8 mouse cellular contexts compared by ENCODE assay signal in the genomic region with DNA sequence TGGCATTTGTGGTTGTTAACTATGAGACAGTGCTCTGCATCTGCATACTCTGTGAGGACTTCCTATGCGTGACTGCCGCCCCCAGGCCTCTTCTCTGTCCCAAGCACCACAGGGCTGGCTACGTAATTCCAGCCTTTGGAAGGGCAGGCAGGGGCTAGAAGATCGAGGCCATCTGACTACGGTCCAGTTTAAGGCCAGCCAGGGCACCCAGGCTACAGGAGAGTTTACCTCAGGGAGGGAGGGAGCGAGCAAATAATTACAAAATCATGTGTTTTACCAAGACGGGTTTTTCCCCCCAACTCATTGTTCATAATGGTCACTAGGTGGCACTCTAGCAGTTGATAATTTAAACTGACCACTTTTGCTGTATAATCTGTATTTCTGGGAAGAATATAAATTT. TPM values are rescaled to one million over a fixed set of nuclear protein-coding genes. Genes with fewer than 3 reads are reported as not detected.
A peak's percentile ranks its signal among the peaks of the same experiment; 100 is the strongest.
DNase-seq lines count a peak whose midpoint lies in the region; ATAC-seq and TF ChIP-seq lines count a peak whose summit lies in the region.

No protein-coding gene starts in this region.

- TF ChIP-seq CTCF in lung, adult 2 months (IDR thresholded peaks at IDR 0.05; ENCODE audit: insufficient read depth, low read length), result no peak
- peak; percentile 16; the same call in 1 of the 2 replicates for TF ChIP-seq CTCF in kidney, adult 2 months (conservative IDR thresholded peaks at IDR 0.05; ENCODE audit: insufficient read depth, insufficient read length, low read depth, low read length)

- no peak overlapping the region for H3K27ac ChIP-seq in kidney, adult 2 months (ENCODE audit: insufficient read depth, low read depth, low read length)
- H3K27ac ChIP-seq in heart, embryonic 10.5 days, result no peak overlapping the region

- WGBS in lung, adult 2 months, result 64% methylated on average over 7 of the region's 7 CpGs
- 45% methylated on average over 7 of the region's 7 CpGs for WGBS in kidney, adult 2 months
- WGBS in heart, embryonic 10.5 days, result 73% methylated on average over 7 of the region's 7 CpGs

- H3K9me3 ChIP-seq in heart, embryonic 10.5 days, result no peaks in the 10 kb centered on the region

- H3K4me1 ChIP-seq in lung, adult 2 months (ENCODE audit: control insufficient read depth, insufficient read depth, low read length), result no peaks in the 10 kb centered on the region
- no peaks in the 10 kb centered on the region for H3K4me1 ChIP-seq in kidney, adult 2 months (ENCODE audit: control insufficient read depth, insufficient read depth, low read length)
- no peaks in the 10 kb centered on the region for H3K4me1 ChIP-seq in heart, embryonic 10.5 days

- H3K27me3 ChIP-seq in kidney, adult 2 months (replicated peaks; ENCODE audit: control insufficient read depth, insufficient read depth, low read length), result no peaks in the 10 kb centered on the region
- H3K27me3 ChIP-seq in heart, embryonic 10.5 days (ENCODE audit: insufficient read depth, poor library complexity, severe bottlenecking), result no peaks in the 10 kb centered on the region

- DNase-seq in CD4-positive, CD25-positive, alpha-beta regulatory T cell, adult 2 months (ENCODE audit: low read depth, low spot score), result peak; percentile 34
- peak; percentile 9 for DNase-seq in lung, adult 2 months
- DNase-seq in lung, postnatal 25 days (ENCODE audit: low spot score), result no peak
- DNase-seq in kidney, adult 2 months, result peak; percentile 37
- peak; percentile 31 for DNase-seq in naive thymus-derived CD4-positive, alpha-beta T cell, adult 2 months (ENCODE audit: low read depth)
- no peak for DNase-seq in heart, embryonic 10.5 days (ENCODE audit: low spot score)
- DNase-seq in thymus, postnatal 0 days (ENCODE audit: low spot score), result no peak

- no peak for ATAC-seq in CD4-positive, CD25-positive, alpha-beta regulatory T cell, adult 4 months

- H3K4me3 ChIP-seq in lung, adult 2 months (replicated peaks; ENCODE audit: extremely low read depth, low read depth, low read length), result no peak overlapping the region
- no peak overlapping the region for H3K4me3 ChIP-seq in kidney, adult 2 months (ENCODE audit: insufficient read depth, low read depth, low read length)
- no peak overlapping the region for H3K4me3 ChIP-seq in heart, embryonic 10.5 days

- TF ChIP-seq POLR2A in lung, adult 2 months (IDR thresholded peaks at IDR 0.05; ENCODE audit: borderline replicate concordance, extremely low read depth, low read depth, low read length), result no peak
- no peak for TF ChIP-seq POLR2A in kidney, adult 2 months (IDR thresholded peaks at IDR 0.05; ENCODE audit: low read depth, low read length)

- H3K36me3 ChIP-seq in kidney, adult 2 months (ENCODE audit: control insufficient read depth, insufficient read depth, low read length), result peaks cover 4% of the 10 kb centered on the region
- H3K36me3 ChIP-seq in heart, embryonic 10.5 days, result peaks cover 57% of the 10 kb centered on the region

RNA-seq across cellular contexts. Expression of gene Lix1, which starts 9.6 kb away (rescaled TPM):
- under 1 TPM; 0.30 to 0.32 TPM for polyA plus RNA-seq in CD4-positive, CD25-positive, alpha-beta regulatory T cell, adult 4 months (2017; shearing (Covaris generic))
- 0.34 and 0.38 TPM in 2 replicates for polyA plus RNA-seq in lung, adult 2 months (2012; rRNA removed)
- 0.94 and 1.0 TPM in 2 replicates for polyA plus RNA-seq in kidney, adult 2 months (2012; rRNA removed)
- polyA plus RNA-seq in heart, embryonic 10.5 days (2016; fragmentation: Nextera tagmentation; extraction: Ambion mirVana), result 9.7 and 31.2 TPM in 2 replicates
- polyA plus RNA-seq in thymus, postnatal 0 days (2015; fragmentation: Nextera tagmentation; extraction: Ambion mirVana), result 0.24 and 0.36 TPM in 2 replicates

RNA-seq across cellular contexts. Expression of gene Riok2, which starts 18.8 kb away (rescaled TPM):
- 10 to 100 TPM; 35.3 to 36.4 TPM for polyA plus RNA-seq in CD4-positive, CD25-positive, alpha-beta regulatory T cell, adult 4 months (2017; shearing (Covaris generic))
- 4.6 and 7.9 TPM in 2 replicates for polyA plus RNA-seq in lung, adult 2 months (2012; rRNA removed)
- 8.0 and 9.4 TPM in 2 replicates for polyA plus RNA-seq in kidney, adult 2 months (2012; rRNA removed)
- 26.6 and 30.6 TPM in 2 replicates for polyA plus RNA-seq in heart, embryonic 10.5 days (2016; fragmentation: Nextera tagmentation; extraction: Ambion mirVana)
- polyA plus RNA-seq in thymus, postnatal 0 days (2015; fragmentation: Nextera tagmentation; extraction: Ambion mirVana), result 31.2 and 32.0 TPM in 2 replicates

Comparison
In these comparisons a context has a peak if more than half of its experiments do, and no peak if none do; other contexts are left out.
1. DNase-seq: peak in CD4-positive, CD25-positive, alpha-beta regulatory T cell, adult 2 months (single experiment), lung, adult 2 months (single experiment), kidney, adult 2 months (single experiment) and naive thymus-derived CD4-positive, alpha-beta T cell, adult 2 months (single experiment); none in lung, postnatal 25 days (single experiment), heart, embryonic 10.5 days (single experiment) and thymus, postnatal 0 days (single experiment).